Mouse (Mus musculus) MEL (cell line): ENCODE data around the gene Phf7. TPM values are rescaled to one million over a fixed set of nuclear protein-coding genes. Genes with fewer than 3 reads are reported as not detected.

Experiments
- DNase-seq: peaks from one replicate; pipeline ENCODE4 v3.0.0; 2011; ENCODE audit warnings: low read depth, low spot score
- H3K27ac ChIP-seq: 2 replicates; pipeline ENCODE4 v1.5.1; 2012; ENCODE audit warnings: low read depth, mild to moderate bottlenecking, control low read depth, low read length, moderate library complexity; ENCODE audit not compliant: control insufficient read depth
- H3K27me3 ChIP-seq, 2 experiments: fragments of 150-350 bp in 1 of 2; sonication (generic) in 1 of 2; 2 replicates each; pipeline ENCODE4 v1.6.1; 2012; ENCODE audit warnings: low read length in 2 of 2, mild to moderate bottlenecking in 2 of 2, improper control_type of control experiment in 1 of 2, moderate library complexity in 1 of 2; ENCODE audit not compliant: insufficient read depth in 2 of 2, control insufficient read depth in 1 of 2
- H3K36me3 ChIP-seq, 2 experiments: 2 replicates each; pipeline ENCODE4 v1.6.1; 2012 to 2014; ENCODE audit warnings: low read length in 2 of 2, improper control_type of control experiment in 1 of 2, inconsistent platforms in 1 of 2, mild to moderate bottlenecking in 1 of 2; ENCODE audit not compliant: insufficient read depth in 2 of 2, control insufficient read depth in 1 of 2
- H3K4me1 ChIP-seq, 2 experiments: fragments of 150-350 bp in 1 of 2; sonication (generic) in 1 of 2; 2 replicates each; pipeline ENCODE4 v1.6.1; 2012; ENCODE audit warnings: low read length in 2 of 2, improper control_type of control experiment in 1 of 2, mild to moderate bottlenecking in 1 of 2; ENCODE audit not compliant: insufficient read depth in 2 of 2, control insufficient read depth in 1 of 2
- H3K4me3 ChIP-seq, 2 experiments: fragments of 150-350 bp in 1 of 2; sonication (generic) in 1 of 2; 2 replicates each; pipeline ENCODE4 v1.5.1; 2012; ENCODE audit warnings: low read depth in 2 of 2, low read length in 2 of 2, mild to moderate bottlenecking in 2 of 2, moderate library complexity in 2 of 2, control low read depth in 1 of 2, improper control_type of control experiment in 1 of 2; ENCODE audit not compliant: control insufficient read depth in 1 of 2, insufficient read depth in 1 of 2
- H3K79me2 ChIP-seq: 2 replicates; pipeline ENCODE4 v1.6.1; 2012; ENCODE audit warnings: mild to moderate bottlenecking, low read length, moderate library complexity; ENCODE audit not compliant: control insufficient read depth, poor library complexity, insufficient read depth
- H3K9ac ChIP-seq: 2 replicates; pipeline ENCODE4 v1.6.1; 2012; ENCODE audit warnings: low read depth, mild to moderate bottlenecking, control low read depth, low read length, moderate library complexity; ENCODE audit not compliant: control insufficient read depth, poor library complexity, severe bottlenecking
- H3K9me3 ChIP-seq: fragments of 150-350 bp; sonication (generic); replicated peaks from 2 replicates; pipeline ENCODE4 v1.6.1; 2012; ENCODE audit warnings: mild to moderate bottlenecking, low read length, improper control_type of control experiment, moderate library complexity; ENCODE audit not compliant: insufficient read depth
- BHLHE40 ChIP-seq: IDR thresholded peaks from 2 replicates; pipeline ENCODE4 v1.6.1; 2012; ENCODE audit warnings: low read depth, mild to moderate bottlenecking, inconsistent platforms, low read length, improper control_type of control experiment, borderline replicate concordance
- CHD1 ChIP-seq: IDR thresholded peaks from 2 replicates; pipeline ENCODE4 v1.6.1; 2012; ENCODE audit warnings: low read depth, mild to moderate bottlenecking, inconsistent platforms, low read length, improper control_type of control experiment
- CHD2 ChIP-seq: IDR thresholded peaks from 2 replicates; pipeline ENCODE4 v1.6.1; 2011; ENCODE audit warnings: low read length, improper control_type of control experiment
- CTCF ChIP-seq, 3 experiments: IDR thresholded peaks in 2 of 3; conservative IDR thresholded peaks in 1 of 3; 2 replicates each; pipeline ENCODE4 v1.5.1; 2011 to 2012; ENCODE audit warnings: low read length in 3 of 3, low read depth in 2 of 3, mild to moderate bottlenecking in 2 of 3, improper control_type of control experiment in 1 of 3, inconsistent platforms in 1 of 3, mixed read lengths in 1 of 3, moderate library complexity in 1 of 3; ENCODE audit not compliant: control insufficient read depth in 1 of 3, insufficient read depth in 1 of 3, poor library complexity in 1 of 3, severe bottlenecking in 1 of 3
- E2F4 ChIP-seq: IDR thresholded peaks from 2 replicates; pipeline ENCODE4 v1.6.1; 2011; ENCODE audit warnings: low read depth, low read length, improper control_type of control experiment, borderline replicate concordance
- ELF1 ChIP-seq: IDR thresholded peaks from 2 replicates; pipeline ENCODE4 v1.6.1; 2014; ENCODE audit warnings: low read depth, mild to moderate bottlenecking, inconsistent platforms, low read length, improper control_type of control experiment, moderate library complexity
- EP300 ChIP-seq, 2 experiments: IDR thresholded peaks; 2 replicates each; pipeline ENCODE4 v1.6.1; 2011; ENCODE audit warnings: improper control_type of control experiment in 2 of 2, low read length in 2 of 2, low read depth in 1 of 2, mild to moderate bottlenecking in 1 of 2
- GABPA ChIP-seq: IDR thresholded peaks from 2 replicates; pipeline ENCODE4 v1.6.1; 2012; ENCODE audit warnings: low read depth, mild to moderate bottlenecking, inconsistent platforms, low read length, improper control_type of control experiment, moderate library complexity
- GATA1 ChIP-seq: IDR thresholded peaks from 2 replicates; pipeline ENCODE4 v1.6.1; 2011; ENCODE audit warnings: low read depth, low read length, improper control_type of control experiment
- HCFC1 ChIP-seq: IDR thresholded peaks from 2 replicates; pipeline ENCODE4 v1.6.1; 2012; ENCODE audit warnings: low read depth, mild to moderate bottlenecking, inconsistent platforms, low read length, improper control_type of control experiment, moderate library complexity
- JUND ChIP-seq: IDR thresholded peaks from 2 replicates; pipeline ENCODE4 v1.6.1; 2011; ENCODE audit warnings: low read depth, mild to moderate bottlenecking, improper control_type of control experiment, low read length
- MAZ ChIP-seq: IDR thresholded peaks from 2 replicates; pipeline ENCODE4 v1.6.1; 2012; ENCODE audit warnings: low read depth, mild to moderate bottlenecking, inconsistent platforms, low read length, improper control_type of control experiment
- MXI1 ChIP-seq: IDR thresholded peaks from 2 replicates; pipeline ENCODE4 v1.6.1; 2011; ENCODE audit warnings: mild to moderate bottlenecking, low read depth, low read length, improper control_type of control experiment
- MYB ChIP-seq: IDR thresholded peaks from 2 replicates; pipeline ENCODE4 v1.6.1; 2011; ENCODE audit warnings: mild to moderate bottlenecking, low read depth, low read length, improper control_type of control experiment
- MYC ChIP-seq: IDR thresholded peaks from 2 replicates; pipeline ENCODE4 v1.6.1; 2011; ENCODE audit warnings: low read depth, mild to moderate bottlenecking, low read length, improper control_type of control experiment, moderate library complexity
- POLR2AphosphoS2 ChIP-seq: IDR thresholded peaks from 2 replicates; pipeline ENCODE4 v1.6.1; 2011; ENCODE audit warnings: low read length, improper control_type of control experiment
- RAD21 ChIP-seq: IDR thresholded peaks from 2 replicates; pipeline ENCODE4 v1.6.1; 2011; ENCODE audit warnings: mild to moderate bottlenecking, low read depth, low read length, improper control_type of control experiment
- RCOR1 ChIP-seq: IDR thresholded peaks from 2 replicates; pipeline ENCODE4 v1.6.1; 2012; ENCODE audit warnings: low read depth, mild to moderate bottlenecking, inconsistent platforms, low read length, improper control_type of control experiment
- TBP ChIP-seq: IDR thresholded peaks from 2 replicates; pipeline ENCODE4 v1.8.0; 2011; ENCODE audit warnings: low read depth, low read length, improper control_type of control experiment
- TCF12 ChIP-seq: IDR thresholded peaks from 2 replicates; pipeline ENCODE4 v1.6.1; 2014; ENCODE audit warnings: low read depth, mild to moderate bottlenecking, inconsistent platforms, low read length, improper control_type of control experiment, moderate library complexity
- UBTF ChIP-seq: IDR thresholded peaks from 2 replicates; pipeline ENCODE4 v1.6.1; 2012; ENCODE audit warnings: low read depth, mild to moderate bottlenecking, inconsistent platforms, low read length, improper control_type of control experiment, moderate library complexity, borderline replicate concordance; ENCODE audit not compliant: insufficient read depth
- ZC3H11A ChIP-seq: IDR thresholded peaks from 2 replicates; pipeline ENCODE4 v1.6.1; 2012; ENCODE audit warnings: low read depth, mild to moderate bottlenecking, inconsistent platforms, low read length, improper control_type of control experiment
- ZKSCAN1 ChIP-seq: IDR thresholded peaks from 2 replicates; pipeline ENCODE4 v1.6.1; 2012; ENCODE audit warnings: low read depth, mild to moderate bottlenecking, inconsistent platforms, low read length, improper control_type of control experiment, moderate library complexity
- ZMIZ1 ChIP-seq: IDR thresholded peaks from 2 replicates; pipeline ENCODE4 v1.6.1; 2012; ENCODE audit warnings: low read depth, mild to moderate bottlenecking, inconsistent platforms, low read length, improper control_type of control experiment, moderate library complexity
- ZNF384 ChIP-seq: IDR thresholded peaks from 2 replicates; pipeline ENCODE4 v1.6.1; 2012; ENCODE audit warnings: low read depth, mild to moderate bottlenecking, inconsistent platforms, low read length, improper control_type of control experiment
- polyA plus RNA-seq, 2 experiments: library from polyadenylated mRNA; stranded (reverse) in 1 of 2; unstranded in 1 of 2; fragments of >175 nt in 1 of 2; fragments of >200 nt in 1 of 2; gene quantifications; 2 replicates each; pipeline versions ENCODE4 v1.2.1 to v1.2.4; 2012; ENCODE audit warnings: low replicate concordance in 2 of 2, low read depth in 1 of 2; ENCODE audit not compliant: insufficient read length in 2 of 2, insufficient read depth in 1 of 2, missing spikeins in 1 of 2
- total RNA-seq: library from RNA; depleted of rRNA; stranded (reverse); fragments of 300-350 nt; gene quantifications from 2 replicates; pipeline ENCODE4 v1.2.3, GENCODE M21; 2012

Phf7 gene
- total and polyA plus RNA-seq, 3 experiments: 6.0 to 7.6 TPM; not detected in 1

DNA sequence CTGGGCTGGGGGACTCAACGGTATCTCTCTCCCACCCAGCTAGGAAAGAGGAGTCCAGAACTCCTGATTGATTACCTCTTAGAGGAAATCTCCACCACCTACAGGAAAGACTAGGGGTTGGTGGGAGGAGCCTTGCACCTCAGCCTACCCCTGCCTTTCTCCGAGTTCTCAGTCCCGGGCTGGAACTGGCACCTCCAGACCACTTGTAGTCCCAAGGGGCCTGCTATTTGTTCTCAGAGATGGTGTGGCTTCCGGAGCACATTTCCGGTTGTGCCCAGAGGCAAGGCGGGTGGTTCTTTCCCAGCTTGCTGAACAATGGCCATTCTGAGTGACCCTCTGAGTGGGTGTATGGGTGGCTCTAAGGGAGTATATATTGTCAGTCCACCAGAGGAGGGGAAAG, 22.9 kb downstream of the Phf7 start:
- H3K27me3 ChIP-seq: peaks cover 4 to 8% of the 10 kb centered on the region in 2 experiments
- no peaks in the 10 kb centered on the region for H3K4me1 ChIP-seq
- H3K36me3 ChIP-seq: no peaks in the 10 kb centered on the region
- no peak for DNase-seq
- H3K79me2 ChIP-seq: no peaks in the 10 kb centered on the region
- H3K9ac ChIP-seq: no peak overlapping the region
- H3K27ac ChIP-seq: no peak overlapping the region
- H3K9me3 ChIP-seq: no peaks in the 10 kb centered on the region
- TF ChIP-seq GABPA (no peak), POLR2AphosphoS2 (no peak), RCOR1 (no peak), CHD2 (no peak), E2F4 (no peak), MAZ (no peak), BHLHE40 (no peak), ZMIZ1 (no peak), TBP (no peak), MYB (no peak), EP300 (IDR thresholded peaks at IDR 0.05; ENCODE audit: low read depth in 1 of 2, low read length in 2 of 2) (no peak), ZNF384 (no peak), ELF1 (no peak), UBTF (no peak), MXI1 (no peak)
- TF ChIP-seq, all 39 proteins: peak for 0
- H3K4me3 ChIP-seq: no peak overlapping the region

DNA sequence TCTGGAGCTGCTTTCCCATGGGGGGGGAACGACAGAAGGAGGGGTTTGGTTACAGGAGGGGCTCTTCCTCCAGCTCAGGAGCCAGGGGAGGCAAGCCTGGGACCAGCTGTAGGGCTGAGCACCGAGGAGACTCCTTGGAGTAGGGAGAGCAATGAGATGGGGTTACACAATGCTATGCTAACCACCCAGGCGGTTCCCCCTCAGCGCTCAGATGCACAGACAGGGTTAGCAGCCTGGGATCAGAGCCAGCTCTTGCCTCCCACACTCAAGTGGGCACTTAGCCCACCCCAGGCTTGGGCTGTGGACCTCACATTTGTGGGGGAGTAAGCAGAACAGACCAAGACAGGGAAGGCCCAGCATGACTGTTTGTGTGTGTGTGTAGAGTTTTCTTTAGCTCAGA, 24.1 kb downstream of the Phf7 start:
- Histone ChIP-seq H3K27me3 (peaks cover 4 to 7% of the 10 kb centered on the region in 2 experiments; a peak in 3 of 4 replicates), H3K4me3 (no peak overlapping the region), H3K9me3 (no peaks in the 10 kb centered on the region), H3K79me2 (no peaks in the 10 kb centered on the region), H3K4me1 (no peaks in the 10 kb centered on the region), H3K27ac (no peak overlapping the region), H3K9ac (no peak overlapping the region), H3K36me3 (no peaks in the 10 kb centered on the region)
- no peak for DNase-seq
- TF ChIP-seq MAZ (no peak), CTCF (IDR thresholded peaks at IDR 0.05 in 2 of 3, conservative IDR thresholded peaks at IDR 0.05 in 1 of 3; ENCODE audit: control insufficient read depth in 1 of 3, insufficient read depth in 1 of 3, low read depth in 2 of 3, low read length in 3 of 3, poor library complexity in 1 of 3, severe bottlenecking in 1 of 3) (no peak), ZKSCAN1 (no peak), RAD21 (no peak), HCFC1 (no peak), MYB (no peak), CHD1 (no peak), ZNF384 (no peak), MYC (no peak), GATA1 (no peak), ZC3H11A (no peak), POLR2AphosphoS2 (no peak), TCF12 (no peak), JUND (no peak)
